Mouse (Mus musculus) heart, adult 11 months (tissue): ENCODE measurements at regions not wholly inside any gene's neighbourhood (a gene's known extent, or its start where the extent isn't known, plus 50 kb on each side); places are given as distances from the start of the nearest gene placed in this dataset.
A peak's percentile ranks its signal among the peaks of the same experiment; 100 is the strongest.

Experiments used
- DNase-seq: peaks from one replicate; pipeline ENCODE4 v3.0.0; 2022

GRCm38 (mm10) chr5:91198620-91199019 lies 59.2 kb downstream of the Areg start:
- no peak for DNase-seq

GRCm38 (mm10) chr5:91200448-91200847 lies 61.0 kb downstream of the Areg start:
- DNase-seq = peak; percentile 89

- no peak for DNase-seq
Observed at GRCm38 (mm10) chr5:91204225-91205005, 65.0 kb downstream of the Areg start.

GRCm38 (mm10) chr5:91205350-91205880 lies 66.0 kb downstream of the Areg start:
- DNase-seq = no peak

GRCm38 (mm10) chr5:91206569-91207490 lies 67.4 kb downstream of the Areg start:
- no peak for DNase-seq

DNA sequence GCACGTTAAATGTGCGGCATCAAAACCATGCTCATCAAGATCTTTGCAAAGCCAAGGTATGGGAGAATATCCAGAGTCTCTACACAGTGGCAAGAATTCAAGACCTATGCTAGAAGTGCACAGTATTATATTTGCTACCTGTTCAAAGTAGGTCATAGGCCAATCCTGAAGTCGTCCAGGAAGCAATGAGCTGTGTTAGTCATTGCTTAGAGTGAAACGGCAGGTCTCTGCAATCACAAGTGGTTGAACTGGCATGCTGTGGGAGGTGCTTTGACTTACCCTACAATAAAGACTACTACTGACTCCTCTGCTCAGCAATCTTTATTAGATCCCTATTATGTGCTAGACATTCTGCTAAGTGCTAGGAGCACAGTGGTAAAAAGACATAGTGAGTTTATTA lies 80.8 kb downstream of the Areg start:
- DNase-seq = no peak

- no peak for DNase-seq
Observed at GRCm38 (mm10) chr5:91241656-91242055, 102.3 kb downstream of the Areg start.

GRCm38 (mm10) chr5:91247444-91247843 lies 108.0 kb downstream of the Areg start:
- no peak for DNase-seq

DNA sequence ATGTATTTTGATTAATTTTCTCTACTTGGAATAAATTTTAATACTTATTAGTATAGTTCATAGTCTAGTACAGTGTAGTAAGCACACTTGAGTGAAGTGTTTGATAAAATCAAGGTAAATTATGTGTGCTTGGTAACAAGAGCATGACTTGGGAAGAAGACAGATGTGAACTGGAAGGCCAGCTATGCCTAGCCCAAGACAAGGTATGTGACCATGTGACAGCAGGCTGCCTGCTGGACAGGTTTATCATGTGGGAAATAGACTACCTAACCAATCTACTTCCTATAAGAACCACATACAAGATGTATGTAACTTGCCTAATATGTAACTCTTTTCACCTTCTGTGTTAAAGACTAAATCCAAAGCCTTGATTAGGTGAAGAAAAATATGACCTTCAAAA lies 122.5 kb downstream of the Areg start:
- no peak for DNase-seq

- DNase-seq = no peak
Observed at GRCm38 (mm10) chr5:91262526-91262925, 123.1 kb downstream of the Areg start.

DNA sequence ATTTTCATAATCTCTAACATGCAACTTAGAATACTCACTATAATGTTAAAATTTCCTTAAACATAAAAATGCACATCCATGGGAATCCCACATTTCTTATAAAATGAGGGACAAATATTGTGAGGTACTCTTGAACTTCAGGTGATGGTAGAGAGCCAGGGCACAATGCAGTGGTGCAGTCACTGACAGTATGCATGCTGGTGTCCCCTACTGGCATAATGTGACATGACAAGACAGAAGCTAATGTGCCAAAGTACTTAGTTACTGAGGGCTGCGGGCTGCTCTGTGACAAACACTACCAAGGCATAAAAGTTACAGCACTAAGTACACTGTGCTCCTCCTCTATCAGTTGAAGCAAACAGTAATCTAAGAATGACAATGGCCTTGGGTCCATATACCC lies 131.3 kb downstream of the Areg start:
- no peak for DNase-seq

DNA sequence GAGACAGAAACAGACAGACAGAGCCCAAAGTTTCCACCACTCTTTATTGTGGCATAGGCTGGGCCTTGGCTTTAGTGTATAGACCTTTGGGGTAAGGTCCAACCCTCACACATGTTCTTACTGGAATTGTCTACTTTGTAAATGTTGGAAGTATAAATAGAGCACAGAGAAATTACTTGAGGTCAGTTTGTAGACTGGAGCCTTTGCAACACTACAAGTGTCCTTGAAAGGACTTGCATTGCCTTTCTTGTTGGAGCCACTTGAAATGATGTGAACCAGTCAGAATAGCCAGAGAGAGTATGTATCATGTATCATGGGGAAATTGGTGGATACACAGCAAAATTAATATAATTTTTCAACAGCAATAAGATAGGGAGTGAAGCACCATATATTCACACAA lies 131.4 kb downstream of the Btc start:
- no peak for DNase-seq

GRCm38 (mm10) chr5:91274411-91274810 lies 128.4 kb downstream of the Btc start:
- DNase-seq = no peak

- no peak for DNase-seq
Observed at GRCm38 (mm10) chr5:91278466-91278865, 124.3 kb downstream of the Btc start.

DNA sequence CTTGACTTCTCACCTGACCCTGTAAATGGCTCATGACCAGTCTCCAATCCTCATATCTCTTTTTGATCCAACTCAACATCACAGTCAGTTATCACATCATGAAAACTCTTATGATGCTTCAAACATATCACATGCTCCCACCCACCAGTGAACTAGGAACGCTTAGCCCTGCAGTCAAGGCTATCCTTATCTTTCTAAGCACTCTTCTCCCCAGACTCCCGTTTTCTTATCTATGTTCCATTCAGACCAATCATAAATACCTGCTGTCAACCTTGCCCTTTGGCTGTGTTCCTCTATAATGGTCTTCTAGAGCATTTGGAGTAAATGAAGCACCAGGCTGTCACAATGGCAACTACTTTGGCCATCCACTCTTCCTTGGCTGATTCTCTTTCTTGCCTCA lies 123.3 kb downstream of the Btc start:
- DNase-seq = no peak

DNA sequence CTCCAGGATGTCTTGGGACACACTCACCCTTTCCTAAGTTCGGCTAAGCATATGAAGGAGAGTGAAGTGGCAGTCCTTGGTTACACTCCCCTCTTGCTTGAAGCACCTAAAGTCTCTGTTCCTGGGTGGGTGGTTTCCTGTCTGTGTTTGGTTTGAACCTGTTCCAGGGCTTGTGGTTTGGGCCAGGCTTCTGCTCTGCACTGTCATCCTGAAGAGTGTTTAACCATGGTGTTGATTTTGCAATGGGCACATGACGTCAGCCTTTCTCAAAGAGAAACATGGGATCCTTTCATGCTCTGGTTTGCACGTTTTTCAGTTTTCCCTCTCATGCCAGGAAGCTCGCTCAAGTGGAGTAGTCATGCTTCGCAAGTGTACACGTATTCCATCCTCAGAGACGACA lies 119.8 kb downstream of the Btc start:
- DNase-seq = peak; percentile 91

DNA sequence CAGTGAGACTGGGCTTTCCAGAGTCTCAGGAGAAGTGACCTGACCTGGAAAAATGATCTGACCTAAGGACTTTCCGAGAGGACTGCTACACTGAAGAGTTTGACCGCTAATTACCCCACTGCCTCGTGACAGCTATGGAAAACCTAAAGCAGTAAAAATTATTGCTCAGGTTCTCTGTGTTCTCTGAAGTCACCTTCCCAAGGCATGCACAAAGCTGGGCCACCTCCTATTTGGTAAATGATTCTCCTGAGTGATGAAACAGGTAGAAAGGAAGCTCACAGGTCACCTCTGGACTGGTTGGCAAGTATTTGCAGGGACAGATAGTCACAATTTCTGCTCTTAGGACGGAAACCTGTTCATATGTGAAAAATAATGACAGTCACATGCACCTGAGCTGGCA lies 109.7 kb downstream of the Btc start:
- no peak for DNase-seq

GRCm38 (mm10) chr5:91294957-91295356 lies 107.8 kb downstream of the Btc start:
- DNase-seq = no peak

GRCm38 (mm10) chr5:91297068-91297467 lies 105.7 kb downstream of the Btc start:
- DNase-seq = no peak

DNA sequence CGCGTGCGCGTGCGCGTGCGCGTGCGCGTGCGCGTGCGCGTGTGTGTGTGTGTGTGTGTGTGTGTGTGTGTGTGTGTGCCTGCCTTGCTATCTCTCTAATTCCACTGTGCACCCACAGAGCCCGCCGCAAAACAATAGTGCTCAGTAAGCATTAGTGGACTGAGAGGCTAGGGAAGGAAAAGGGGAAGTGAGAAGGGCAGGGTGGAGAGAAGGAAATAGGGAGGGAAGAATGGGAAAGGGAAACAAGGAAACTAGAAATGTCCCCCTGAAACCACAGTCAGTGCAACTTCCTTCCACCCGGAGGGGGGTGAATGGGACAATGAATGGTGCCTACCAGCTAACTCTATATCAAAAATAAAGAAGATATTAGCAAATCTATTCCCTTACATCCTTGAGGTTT lies 100.7 kb downstream of the Btc start:
- DNase-seq = peak; percentile 97

- DNase-seq = no peak
Observed at GRCm38 (mm10) chr5:91302943-91303342, 99.9 kb downstream of the Btc start.

- DNase-seq = no peak
Observed at GRCm38 (mm10) chr5:91303702-91304101, 99.1 kb downstream of the Btc start.

GRCm38 (mm10) chr5:91307031-91307430 lies 95.8 kb downstream of the Btc start:
- DNase-seq = no peak
